Mouse (Mus musculus): ENCODE measurements around the gene Top3b.

GRCm38 (mm10) chr16:16870241-16870616 is 307 bp upstream of the Top3b start:
- TF ChIP-seq CTCF (IDR thresholded peaks at IDR 0.05; ENCODE audit: low read depth, low read length) = no peak
- TF ChIP-seq POLR2A (IDR thresholded peaks at IDR 0.05; ENCODE audit: extremely low read depth, insufficient read depth, low read length) = no peak

All from liver, adult 2 months (tissue).